Mouse (Mus musculus): ENCODE results near the gene Plekhh1. TPM values are rescaled to one million over a fixed set of nuclear protein-coding genes. Genes with fewer than 3 reads are reported as not detected.

The Plekhh1 gene
- 3.3 and 4.3 TPM in 2 replicates for polyA plus RNA-seq (2016; fragmentation: Nextera tagmentation; extraction: Ambion mirVana)

DNA sequence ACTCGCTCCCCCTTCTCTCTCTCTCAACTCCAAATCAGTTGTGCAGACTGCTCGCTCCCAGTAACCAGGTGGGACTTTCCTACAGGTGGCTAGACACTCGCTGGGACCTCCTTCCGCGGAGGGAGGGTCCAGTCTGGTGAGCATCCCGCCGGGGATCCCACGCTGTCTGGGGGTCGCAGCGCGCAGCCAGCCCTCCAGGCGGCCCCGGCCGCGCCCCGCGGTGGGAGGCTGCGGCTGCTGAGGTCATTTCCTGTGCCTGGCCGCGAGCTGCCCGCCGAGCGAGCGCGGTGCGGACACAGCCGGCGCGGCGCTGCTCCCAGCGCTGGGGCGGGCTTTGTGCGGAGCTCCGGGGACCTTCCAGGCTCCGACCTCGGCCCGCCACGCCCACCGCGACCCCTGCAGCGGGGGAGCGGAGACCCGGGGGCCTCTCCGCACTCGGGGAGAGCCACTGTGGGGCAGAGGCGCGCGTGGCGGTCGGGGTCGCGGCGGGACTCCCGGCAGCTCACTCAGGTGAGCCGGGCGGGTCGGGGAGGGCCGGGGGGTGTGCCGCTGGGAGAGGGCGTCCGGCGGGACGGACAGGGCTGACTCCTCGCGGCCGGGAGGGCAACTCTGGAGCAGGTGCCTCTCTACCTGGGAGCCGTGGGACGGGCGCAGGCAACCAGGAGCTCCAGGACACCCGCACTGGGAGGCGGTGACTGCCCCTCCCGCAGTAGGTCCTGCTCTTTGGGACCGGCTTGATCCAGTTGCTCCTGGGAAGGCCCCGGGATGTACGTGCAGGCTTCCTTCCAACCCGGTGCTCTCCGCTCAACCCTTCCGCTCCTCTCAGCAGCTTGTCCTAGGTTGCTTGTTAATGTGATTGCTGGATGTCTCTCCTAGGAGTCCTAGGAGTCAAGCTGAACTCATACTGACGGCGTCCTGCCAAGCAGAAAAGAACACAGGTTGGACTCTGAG lies at the start of gene Plekhh1:
TSS of gene Plekhh1 (plus strand) at position 253 of the 951 bp plus-strand sequence.
- H3K27ac ChIP-seq = peak within 1 kb of the TSS; percentile 93
- H3K4me3 ChIP-seq = peak within 1 kb of the TSS; percentile 93
- no peaks in the 10 kb centered on the region for H3K9me3 ChIP-seq (replicated peaks)
- WGBS = under 1% methylated on average over 80 of the region's 80 CpGs
- peak; percentile 85 for DNase-seq (ENCODE audit: low spot score)
- peaks cover 16% of the 10 kb centered on the region for H3K4me1 ChIP-seq
- H3K36me3 ChIP-seq = no peaks in the 10 kb centered on the region
- H3K27me3 ChIP-seq (ENCODE audit: low read depth, poor library complexity, severe bottlenecking) = 0 out of 2 replicates have a peak, but pooled peaks cover 5% of the 10 kb centered on the region

DNA sequence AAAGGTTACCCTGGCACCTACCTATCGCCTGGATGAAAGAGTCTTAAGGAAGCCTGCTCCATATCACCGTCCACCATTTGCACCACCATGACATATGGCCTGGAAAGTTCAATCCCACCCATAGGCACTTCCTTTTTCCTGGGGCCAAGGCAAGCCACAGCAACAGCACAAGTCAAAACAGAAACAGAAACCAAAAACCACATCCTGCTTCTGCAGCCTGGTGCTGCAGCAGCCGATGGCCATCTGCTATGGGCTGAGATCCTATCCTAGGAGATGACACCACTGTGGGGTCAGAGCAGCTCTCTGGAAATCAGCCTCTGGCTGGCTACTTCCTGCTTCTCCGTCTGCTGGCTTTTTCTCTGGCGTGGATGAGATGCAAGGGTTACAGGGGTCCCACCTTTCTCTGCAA lies 48.3 kb upstream of the Plekhh1 start:
- DNase-seq (ENCODE audit: low spot score) = no peak
- Histone ChIP-seq H3K27me3 (ENCODE audit: low read depth, poor library complexity, severe bottlenecking) (no peaks in the 10 kb centered on the region), H3K4me3 (no peak overlapping the region), H3K9me3 (replicated peaks) (no peaks in the 10 kb centered on the region), H3K4me1 (no peaks in the 10 kb centered on the region), H3K27ac (no peak overlapping the region), H3K36me3 (no peaks in the 10 kb centered on the region)
- 75% methylated on average over 5 of the region's 5 CpGs for WGBS

- Histone ChIP-seq H3K4me3 (no peak overlapping the region), H3K27me3 (ENCODE audit: low read depth, poor library complexity, severe bottlenecking) (no peaks in the 10 kb centered on the region), H3K4me1 (no peaks in the 10 kb centered on the region), H3K36me3 (no peaks in the 10 kb centered on the region), H3K9me3 (replicated peaks) (no peaks in the 10 kb centered on the region), H3K27ac (no peak overlapping the region)
- no peak for DNase-seq (ENCODE audit: low spot score)
- WGBS = 82% methylated on average over 2 of the region's 2 CpGs
Measured at GRCm38 (mm10) chr12:78981131-78981530, 47.8 kb upstream of the Plekhh1 start.

- Histone ChIP-seq H3K9me3 (replicated peaks) (no peaks in the 10 kb centered on the region), H3K27me3 (ENCODE audit: low read depth, poor library complexity, severe bottlenecking) (no peaks in the 10 kb centered on the region), H3K4me1 (no peaks in the 10 kb centered on the region), H3K36me3 (no peaks in the 10 kb centered on the region), H3K4me3 (no peak overlapping the region), H3K27ac (no peak overlapping the region)
- WGBS = 78% methylated on average over 9 of the region's 9 CpGs
- DNase-seq (ENCODE audit: low spot score) = no peak
Measured at GRCm38 (mm10) chr12:78981938-78982825, 46.8 kb upstream of the Plekhh1 start.

DNA sequence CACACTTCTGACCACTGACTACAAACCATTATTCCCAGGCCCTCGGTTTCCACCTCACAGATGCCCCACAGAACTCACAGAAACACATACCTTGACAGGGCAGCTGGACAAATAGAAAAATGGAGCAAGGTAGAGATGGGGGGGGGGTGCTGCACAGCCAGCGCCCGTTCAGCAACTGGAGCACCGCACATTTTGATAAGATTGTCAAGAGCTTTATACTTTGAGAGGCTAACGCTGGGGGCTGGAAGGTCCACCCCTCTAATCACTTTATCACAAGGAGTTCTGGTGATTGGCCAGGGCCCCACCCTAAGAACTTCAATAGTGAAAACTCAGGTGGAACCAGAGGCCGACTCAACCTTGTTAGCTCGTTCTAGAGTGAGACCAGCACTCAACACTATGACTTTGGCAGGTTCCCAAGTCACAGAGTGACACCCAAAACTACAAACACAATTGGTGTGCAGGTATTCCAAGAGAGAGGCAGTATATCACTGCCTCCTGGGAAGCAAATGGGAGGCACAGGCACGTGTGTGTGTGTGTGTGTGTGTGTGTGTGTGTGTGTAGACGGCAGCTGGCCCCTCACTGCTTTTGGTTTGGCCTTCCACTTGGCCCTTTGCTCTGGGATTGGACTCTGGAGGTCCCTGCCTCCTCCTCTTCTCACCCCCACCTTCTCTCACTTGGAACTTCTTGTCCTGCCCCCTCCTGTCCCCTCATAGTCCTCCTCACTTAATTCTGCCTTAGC lies 45.5 kb upstream of the Plekhh1 start:
- Histone ChIP-seq H3K9me3 (replicated peaks) (no peaks in the 10 kb centered on the region), H3K27ac (no peak overlapping the region), H3K4me3 (no peak overlapping the region), H3K4me1 (no peaks in the 10 kb centered on the region), H3K27me3 (ENCODE audit: low read depth, poor library complexity, severe bottlenecking) (no peaks in the 10 kb centered on the region), H3K36me3 (no peaks in the 10 kb centered on the region)
- WGBS = 78% methylated on average over 9 of the region's 9 CpGs
- DNase-seq (ENCODE audit: low spot score) = no peak

- no peak overlapping the region for H3K27ac ChIP-seq
- H3K4me1 ChIP-seq = no peaks in the 10 kb centered on the region
- no peaks in the 10 kb centered on the region for H3K9me3 ChIP-seq (replicated peaks)
- WGBS = 64% methylated on average over 3 of the region's 3 CpGs
- H3K4me3 ChIP-seq = no peak overlapping the region
- H3K36me3 ChIP-seq = no peaks in the 10 kb centered on the region
- no peaks in the 10 kb centered on the region for H3K27me3 ChIP-seq (ENCODE audit: low read depth, poor library complexity, severe bottlenecking)
- DNase-seq (ENCODE audit: low spot score) = no peak
Measured at GRCm38 (mm10) chr12:78984035-78984432, 44.9 kb upstream of the Plekhh1 start.

DNA sequence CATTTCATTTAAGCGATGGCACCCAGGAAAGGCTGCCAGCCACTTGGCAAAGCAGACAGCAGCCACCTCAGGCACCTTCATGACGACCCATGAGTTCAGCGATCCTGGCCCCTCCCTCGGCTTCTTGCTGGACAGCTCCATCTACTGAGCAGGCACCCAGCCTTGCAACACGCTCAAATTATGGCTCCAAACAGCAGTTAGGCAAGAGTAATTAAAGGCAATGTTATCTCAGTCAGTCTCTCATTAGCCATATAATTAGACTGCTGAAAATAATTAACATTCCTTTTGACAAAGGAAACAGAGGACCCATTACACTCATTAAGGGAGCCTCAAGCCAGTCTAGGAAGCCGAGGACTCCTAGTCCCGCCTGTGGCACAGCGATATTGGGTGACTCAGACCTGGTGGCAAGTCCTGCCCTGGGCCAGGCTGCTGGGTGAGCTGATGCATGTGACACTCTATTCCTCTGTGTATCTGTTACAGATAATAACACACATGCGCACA lies 41.3 kb upstream of the Plekhh1 start:
- H3K4me3 ChIP-seq = no peak overlapping the region
- no peak for DNase-seq (ENCODE audit: low spot score)
- H3K9me3 ChIP-seq (replicated peaks) = no peaks in the 10 kb centered on the region
- 52% methylated on average over 9 of the region's 9 CpGs for WGBS
- no peak overlapping the region for H3K27ac ChIP-seq
- H3K4me1 ChIP-seq = no peaks in the 10 kb centered on the region
- no peaks in the 10 kb centered on the region for H3K27me3 ChIP-seq (ENCODE audit: low read depth, poor library complexity, severe bottlenecking)
- H3K36me3 ChIP-seq = no peaks in the 10 kb centered on the region

DNA sequence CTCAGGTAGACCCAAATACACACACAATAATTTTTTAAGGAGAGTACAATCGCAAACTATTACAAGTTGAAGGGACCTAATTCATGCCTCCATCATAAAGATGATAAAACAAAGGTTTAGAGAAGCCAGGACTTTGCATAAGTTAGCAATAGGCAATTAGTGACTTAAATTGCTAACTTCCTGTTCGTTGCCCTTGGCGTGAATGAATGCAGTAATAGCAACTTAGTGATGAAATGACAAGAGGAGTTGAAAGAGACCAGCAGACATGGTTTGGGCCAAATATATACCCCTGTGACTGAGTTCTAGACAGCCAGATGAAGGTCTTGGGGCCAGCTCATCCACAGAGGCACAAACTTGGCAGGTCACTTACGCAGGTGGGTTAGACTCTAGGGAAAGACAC lies 32.7 kb upstream of the Plekhh1 start:
- no peak for DNase-seq (ENCODE audit: low spot score)
- H3K27me3 ChIP-seq (ENCODE audit: low read depth, poor library complexity, severe bottlenecking) = no peaks in the 10 kb centered on the region
- no peaks in the 10 kb centered on the region for H3K4me1 ChIP-seq
- 81% methylated on average over 4 of the region's 4 CpGs for WGBS
- H3K27ac ChIP-seq = no peak overlapping the region
- no peaks in the 10 kb centered on the region for H3K36me3 ChIP-seq
- no peaks in the 10 kb centered on the region for H3K9me3 ChIP-seq (replicated peaks)
- H3K4me3 ChIP-seq = no peak overlapping the region

DNA sequence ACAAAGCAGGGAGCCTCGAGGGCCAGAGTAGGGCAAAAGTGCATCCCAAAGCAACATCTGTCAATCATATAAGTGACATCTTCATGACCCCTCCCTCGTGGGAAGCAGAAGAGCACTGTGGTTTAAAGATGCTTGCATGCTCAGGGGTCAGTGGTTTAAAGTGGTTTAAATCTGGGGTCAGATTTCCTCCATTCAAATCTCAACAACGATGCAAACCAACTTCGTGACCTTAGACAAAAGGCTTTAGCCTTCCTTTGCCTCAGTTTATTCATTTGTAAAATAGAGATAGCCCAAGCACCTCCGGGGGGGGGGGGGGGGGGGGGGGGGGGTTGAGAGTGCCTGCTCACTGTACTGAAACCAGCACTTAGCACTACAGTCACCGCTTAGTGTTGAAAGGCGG lies 32.3 kb upstream of the Plekhh1 start:
- Histone ChIP-seq H3K4me1 (no peaks in the 10 kb centered on the region), H3K36me3 (no peaks in the 10 kb centered on the region), H3K27me3 (ENCODE audit: low read depth, poor library complexity, severe bottlenecking) (no peaks in the 10 kb centered on the region), H3K4me3 (no peak overlapping the region), H3K27ac (no peak overlapping the region), H3K9me3 (replicated peaks) (no peaks in the 10 kb centered on the region)
- WGBS = 43% methylated on average over 7 of the region's 7 CpGs
- no peak for DNase-seq (ENCODE audit: low spot score)

DNA sequence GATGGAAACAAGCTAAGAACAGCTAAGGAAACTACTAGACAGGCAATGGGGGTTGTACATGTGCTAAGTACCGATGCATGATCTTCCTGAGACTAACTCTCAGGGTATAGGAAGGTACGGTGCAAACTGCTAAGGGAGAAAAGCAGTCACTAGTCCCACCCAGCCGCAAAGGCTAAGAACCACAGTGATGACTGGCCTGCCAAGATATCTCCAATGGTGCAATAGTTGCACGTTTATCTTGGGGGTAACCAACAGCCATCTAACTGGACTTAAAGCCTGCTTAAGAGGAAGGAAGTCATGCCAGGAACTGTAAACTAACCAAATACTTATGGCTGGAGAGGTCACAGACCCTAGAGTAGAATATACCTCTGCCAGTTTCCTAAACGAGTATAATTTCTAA lies 26.6 kb upstream of the Plekhh1 start:
- DNase-seq (ENCODE audit: low spot score) = no peak
- no peaks in the 10 kb centered on the region for H3K9me3 ChIP-seq (replicated peaks)
- no peak overlapping the region for H3K27ac ChIP-seq
- 90% methylated on average over 5 of the region's 5 CpGs for WGBS
- H3K36me3 ChIP-seq = no peaks in the 10 kb centered on the region
- H3K4me3 ChIP-seq = no peak overlapping the region
- peaks cover 7% of the 10 kb centered on the region for H3K4me1 ChIP-seq
- H3K27me3 ChIP-seq (ENCODE audit: low read depth, poor library complexity, severe bottlenecking) = peaks cover 43% of the 10 kb centered on the region

DNA sequence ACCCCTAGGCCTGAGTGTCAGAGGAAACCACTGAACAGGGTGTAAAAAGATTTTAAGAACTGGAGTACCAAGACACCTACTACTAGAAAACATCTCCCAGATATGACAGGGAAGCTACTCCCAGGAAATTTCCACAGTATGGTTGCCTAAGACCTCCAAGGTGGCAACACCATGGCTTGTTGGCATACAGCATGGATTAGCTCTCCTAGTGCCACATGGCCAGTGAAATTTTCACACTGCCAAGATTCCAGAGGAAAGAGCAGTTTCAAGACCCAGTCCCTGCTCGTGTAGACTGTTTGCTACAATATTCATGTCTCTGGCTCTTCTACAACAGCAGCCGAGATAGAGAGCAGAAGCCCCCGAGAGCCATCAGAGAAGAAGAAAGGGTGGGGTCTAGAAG lies 26.0 kb upstream of the Plekhh1 start:
- no peak overlapping the region for H3K4me3 ChIP-seq
- no peaks in the 10 kb centered on the region for H3K36me3 ChIP-seq
- no peak overlapping the region for H3K27ac ChIP-seq
- peaks cover 49% of the 10 kb centered on the region for H3K27me3 ChIP-seq (ENCODE audit: low read depth, poor library complexity, severe bottlenecking)
- 86% methylated on average over 3 of the region's 3 CpGs for WGBS
- peaks cover 8% of the 10 kb centered on the region for H3K4me1 ChIP-seq
- DNase-seq (ENCODE audit: low spot score) = no peak
- no peaks in the 10 kb centered on the region for H3K9me3 ChIP-seq (replicated peaks)

- Histone ChIP-seq H3K4me3 (no peak overlapping the region), H3K4me1 (peaks cover 8% of the 10 kb centered on the region), H3K27me3 (ENCODE audit: low read depth, poor library complexity, severe bottlenecking) (peaks cover 60% of the 10 kb centered on the region), H3K9me3 (replicated peaks) (no peaks in the 10 kb centered on the region), H3K27ac (no peak overlapping the region), H3K36me3 (no peaks in the 10 kb centered on the region)
- WGBS = 87% methylated on average over 5 of the region's 5 CpGs
- DNase-seq (ENCODE audit: low spot score) = no peak
Measured at GRCm38 (mm10) chr12:79005456-79005855, 23.5 kb upstream of the Plekhh1 start.

All from limb, embryonic 10.5 days (tissue).